Comparison of ENCODE assay signal across 8 mouse cellular contexts in the genomic region with DNA sequence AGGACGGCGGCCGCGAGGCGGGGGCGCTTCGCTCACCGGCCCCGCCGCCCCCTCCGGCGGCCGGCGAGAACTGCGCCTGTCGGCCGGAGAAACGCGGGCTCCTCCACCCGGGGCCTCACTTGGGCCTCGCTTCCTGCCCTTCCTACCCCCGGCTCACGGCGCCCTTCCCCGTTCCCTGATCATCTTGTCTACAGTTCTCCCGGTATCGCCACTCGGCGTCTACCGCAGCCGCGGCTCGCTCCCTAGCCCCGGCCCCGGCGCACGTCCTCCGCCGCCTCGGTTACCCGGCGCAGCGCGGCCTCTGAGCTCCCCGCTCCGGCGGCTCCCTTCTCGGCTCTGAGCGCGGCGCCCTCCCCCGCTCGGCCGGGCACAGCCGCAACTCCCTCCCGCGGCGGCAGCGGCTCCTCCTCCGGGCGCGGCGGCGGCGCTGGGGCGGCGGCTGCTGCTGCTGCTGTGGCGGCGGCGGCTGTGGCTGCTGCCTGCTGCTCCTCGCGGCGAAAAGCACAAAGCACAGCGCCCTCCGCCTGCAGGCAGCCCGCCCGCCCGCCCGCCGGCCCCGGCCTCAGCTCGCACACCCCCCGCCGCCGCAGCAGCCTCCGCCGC. TPM values are rescaled to one million over a fixed set of nuclear protein-coding genes. Genes with fewer than 3 reads are reported as not detected.
DNase-seq lines count a peak whose midpoint lies in the region; ATAC-seq and TF ChIP-seq lines count a peak whose summit lies in the region.

No protein-coding gene starts in this region.

- peak; percentile 33 for ATAC-seq in forebrain, postnatal 0 days
- peak; percentile 3 for ATAC-seq in hindbrain, embryonic 16.5 days
- no peak for ATAC-seq in limb, embryonic 15.5 days (ENCODE audit: insufficient number of reproducible peaks, low FRiP score, low TSS enrichment, low read depth)
- ATAC-seq in midbrain, embryonic 15.5 days (replicated peaks) = peak; percentile 7
- peak; percentile 0; the same call in 1 of the 2 replicates for ATAC-seq in stomach, embryonic 15.5 days (ENCODE audit: insufficient read depth, low FRiP score, low read depth)

- H3K27me3 ChIP-seq in forebrain, postnatal 0 days (ENCODE audit: insufficient read depth, low read length) = no peaks in the 10 kb centered on the region
- H3K27me3 ChIP-seq in hindbrain, embryonic 16.5 days (replicated peaks; ENCODE audit: control insufficient read depth, insufficient read depth, low read length) = no peaks in the 10 kb centered on the region
- no peaks in the 10 kb centered on the region for H3K27me3 ChIP-seq in limb, embryonic 15.5 days
- no peaks in the 10 kb centered on the region for H3K27me3 ChIP-seq in midbrain, embryonic 15.5 days (replicated peaks)
- H3K27me3 ChIP-seq in stomach, embryonic 15.5 days (replicated peaks) = no peaks in the 10 kb centered on the region

- peak overlapping the region; percentile 95 for H3K4me3 ChIP-seq in forebrain, postnatal 0 days (ENCODE audit: low read depth, low read length)
- H3K4me3 ChIP-seq in hindbrain, embryonic 16.5 days (ENCODE audit: low read length) = peak overlapping the region; percentile 79
- H3K4me3 ChIP-seq in limb, embryonic 15.5 days = peak overlapping the region; percentile 99
- peak overlapping the region; percentile 67 for H3K4me3 ChIP-seq in midbrain, embryonic 15.5 days
- H3K4me3 ChIP-seq in stomach, embryonic 15.5 days (replicated peaks) = peak overlapping the region; percentile 97

- peak; percentile 65 for DNase-seq in cerebellum, adult 11 months
- DNase-seq in cerebellum, adult 11-12 months = no peak
- peak; percentile 56 for DNase-seq in c-Kit-negative CD71-positive TER-119-positive erythroid progenitor cells, embryonic 14.5 days (ENCODE audit: low read depth, low spot score)
- DNase-seq in forebrain, postnatal 0 days = peak; percentile 63

- H3K9me3 ChIP-seq in forebrain, postnatal 0 days (ENCODE audit: low read length) = no peaks in the 10 kb centered on the region
- H3K9me3 ChIP-seq in hindbrain, embryonic 16.5 days (ENCODE audit: control insufficient read depth, low read length) = no peaks in the 10 kb centered on the region
- no peaks in the 10 kb centered on the region for H3K9me3 ChIP-seq in limb, embryonic 15.5 days
- no peaks in the 10 kb centered on the region for H3K9me3 ChIP-seq in midbrain, embryonic 15.5 days
- H3K9me3 ChIP-seq in stomach, embryonic 15.5 days = no peaks in the 10 kb centered on the region

- H3K4me1 ChIP-seq in forebrain, postnatal 0 days (ENCODE audit: insufficient read depth) = peaks cover 9% of the 10 kb centered on the region; the same call in 1 of the 2 replicates
- peaks cover 23% of the 10 kb centered on the region for H3K4me1 ChIP-seq in hindbrain, embryonic 16.5 days (ENCODE audit: control insufficient read depth, insufficient read depth, low read depth, low read length)
- peaks cover 25% of the 10 kb centered on the region for H3K4me1 ChIP-seq in limb, embryonic 15.5 days
- peaks cover 28% of the 10 kb centered on the region for H3K4me1 ChIP-seq in midbrain, embryonic 15.5 days
- H3K4me1 ChIP-seq in stomach, embryonic 15.5 days = peaks cover 19% of the 10 kb centered on the region

- peak overlapping the region; percentile 99 for H3K9ac ChIP-seq in forebrain, postnatal 0 days
- peak overlapping the region; percentile 99 for H3K9ac ChIP-seq in hindbrain, embryonic 16.5 days (ENCODE audit: low read depth, low read length)
- peak overlapping the region; percentile 99 for H3K9ac ChIP-seq in limb, embryonic 15.5 days
- H3K9ac ChIP-seq in midbrain, embryonic 15.5 days = peak overlapping the region; percentile 86
- H3K9ac ChIP-seq in stomach, embryonic 15.5 days = peak overlapping the region; percentile 100

- peak; percentile 15; the same call in 1 of the 2 replicates for TF ChIP-seq CTCF in forebrain, postnatal 0 days (IDR thresholded peaks at IDR 0.05; ENCODE audit: low read depth)

- peaks cover 32% of the 10 kb centered on the region for H3K36me3 ChIP-seq in forebrain, postnatal 0 days (ENCODE audit: insufficient read depth)
- peaks cover 17% of the 10 kb centered on the region for H3K36me3 ChIP-seq in hindbrain, embryonic 16.5 days (ENCODE audit: control insufficient read depth, insufficient read depth, low read length)
- peaks cover 32% of the 10 kb centered on the region for H3K36me3 ChIP-seq in limb, embryonic 15.5 days
- H3K36me3 ChIP-seq in midbrain, embryonic 15.5 days (replicated peaks) = peaks cover 20% of the 10 kb centered on the region; the same call in 1 of the 2 replicates
- peaks cover 16% of the 10 kb centered on the region for H3K36me3 ChIP-seq in stomach, embryonic 15.5 days

- peak overlapping the region; percentile 99 for H3K27ac ChIP-seq in forebrain, postnatal 0 days (ENCODE audit: low read depth, low read length)
- peak overlapping the region; percentile 98 for H3K27ac ChIP-seq in hindbrain, embryonic 16.5 days (ENCODE audit: low read depth, low read length)
- peak overlapping the region; percentile 99 for H3K27ac ChIP-seq in limb, embryonic 15.5 days
- peak overlapping the region; percentile 98 for H3K27ac ChIP-seq in midbrain, embryonic 15.5 days
- peak overlapping the region; percentile 99 for H3K27ac ChIP-seq in stomach, embryonic 15.5 days

- H3K4me2 ChIP-seq in forebrain, postnatal 0 days (ENCODE audit: low read depth) = peak overlapping the region; percentile 86
- peak overlapping the region; percentile 91 for H3K4me2 ChIP-seq in hindbrain, embryonic 16.5 days (ENCODE audit: low read length)
- peak overlapping the region; percentile 73 for H3K4me2 ChIP-seq in limb, embryonic 15.5 days
- peak overlapping the region; percentile 89 for H3K4me2 ChIP-seq in midbrain, embryonic 15.5 days
- peak overlapping the region; percentile 92 for H3K4me2 ChIP-seq in stomach, embryonic 15.5 days

- WGBS in forebrain, postnatal 0 days = 2% methylated on average over 48 of the region's 87 CpGs
- WGBS in hindbrain, embryonic 16.5 days = 1% methylated on average over 76 of the region's 87 CpGs
- 0% methylated on average over 53 of the region's 87 CpGs for WGBS in limb, embryonic 15.5 days
- under 1% methylated on average over 62 of the region's 87 CpGs for WGBS in midbrain, embryonic 15.5 days
- under 1% methylated on average over 56 of the region's 87 CpGs for WGBS in stomach, embryonic 15.5 days

RNA-seq across cellular contexts. Expression of a gene that starts 2.1 kb away (rescaled TPM):
- 94.3 and 109 TPM in 2 replicates for total RNA-seq in forebrain, postnatal 0 days (2014; rRNA removed)
- 73.2 and 78.7 TPM in 2 replicates for polyA plus RNA-seq in forebrain, postnatal 0 days (2015; fragmentation: Nextera tagmentation; extraction: Ambion mirVana)
- 70.4 and 76.8 TPM in 2 replicates for polyA plus RNA-seq in hindbrain, embryonic 16.5 days (2015; fragmentation: Nextera tagmentation; extraction: Ambion mirVana)
- 76.0 and 85.7 TPM in 2 replicates for polyA plus RNA-seq in limb, embryonic 15.5 days (2015; fragmentation: Nextera tagmentation; extraction: Ambion mirVana)
- polyA plus RNA-seq in midbrain, embryonic 15.5 days (2015; fragmentation: Nextera tagmentation; extraction: Ambion mirVana) = 82.8 and 83.9 TPM in 2 replicates
- polyA plus RNA-seq in stomach, embryonic 15.5 days (2015; fragmentation: Nextera tagmentation; extraction: Ambion mirVana) = 82.7 and 83.0 TPM in 2 replicates

RNA-seq across cellular contexts. Expression of a gene that starts 21.0 kb away (rescaled TPM):
- 162 and 167 TPM in 2 replicates for total RNA-seq in forebrain, postnatal 0 days (2014; rRNA removed)
- 24.3 and 26.2 TPM in 2 replicates for polyA plus RNA-seq in forebrain, postnatal 0 days (2015; fragmentation: Nextera tagmentation; extraction: Ambion mirVana)
- polyA plus RNA-seq in hindbrain, embryonic 16.5 days (2015; fragmentation: Nextera tagmentation; extraction: Ambion mirVana) = 26.6 and 29.2 TPM in 2 replicates
- 15.0 and 18.0 TPM in 2 replicates for polyA plus RNA-seq in limb, embryonic 15.5 days (2015; fragmentation: Nextera tagmentation; extraction: Ambion mirVana)
- 31.6 and 31.8 TPM in 2 replicates for polyA plus RNA-seq in midbrain, embryonic 15.5 days (2015; fragmentation: Nextera tagmentation; extraction: Ambion mirVana)
- polyA plus RNA-seq in stomach, embryonic 15.5 days (2015; fragmentation: Nextera tagmentation; extraction: Ambion mirVana) = 14.5 and 14.8 TPM in 2 replicates

RNA-seq across cellular contexts. Expression of a gene that starts 32.7 kb away (rescaled TPM):
- total RNA-seq in forebrain, postnatal 0 days (2014; rRNA removed) = 72.5 and 77.4 TPM in 2 replicates
- polyA plus RNA-seq in forebrain, postnatal 0 days (2015; fragmentation: Nextera tagmentation; extraction: Ambion mirVana) = 63.0 and 67.0 TPM in 2 replicates
- 81.6 and 85.0 TPM in 2 replicates for polyA plus RNA-seq in hindbrain, embryonic 16.5 days (2015; fragmentation: Nextera tagmentation; extraction: Ambion mirVana)
- 53.4 and 53.9 TPM in 2 replicates for polyA plus RNA-seq in limb, embryonic 15.5 days (2015; fragmentation: Nextera tagmentation; extraction: Ambion mirVana)
- 82.3 and 84.4 TPM in 2 replicates for polyA plus RNA-seq in midbrain, embryonic 15.5 days (2015; fragmentation: Nextera tagmentation; extraction: Ambion mirVana)
- polyA plus RNA-seq in stomach, embryonic 15.5 days (2015; fragmentation: Nextera tagmentation; extraction: Ambion mirVana) = 47.8 and 51.9 TPM in 2 replicates

RNA-seq across cellular contexts. Expression of a gene that starts 48.6 kb away (rescaled TPM):
- total RNA-seq in forebrain, postnatal 0 days (2014; rRNA removed) = 0.24 and 1.2 TPM in 2 replicates
- 0.50 and 0.68 TPM in 2 replicates for polyA plus RNA-seq in forebrain, postnatal 0 days (2015; fragmentation: Nextera tagmentation; extraction: Ambion mirVana)
- polyA plus RNA-seq in hindbrain, embryonic 16.5 days (2015; fragmentation: Nextera tagmentation; extraction: Ambion mirVana) = 1.4 and 3.2 TPM in 2 replicates
- 5.9 and 10.4 TPM in 2 replicates for polyA plus RNA-seq in limb, embryonic 15.5 days (2015; fragmentation: Nextera tagmentation; extraction: Ambion mirVana)
- polyA plus RNA-seq in midbrain, embryonic 15.5 days (2015; fragmentation: Nextera tagmentation; extraction: Ambion mirVana) = 2.9 and 3.8 TPM in 2 replicates
- polyA plus RNA-seq in stomach, embryonic 15.5 days (2015; fragmentation: Nextera tagmentation; extraction: Ambion mirVana) = 31.8 and 68.8 TPM in 2 replicates

RNA-seq across cellular contexts. Expression of a gene that starts 48.9 kb away (rescaled TPM):
- total RNA-seq in forebrain, postnatal 0 days (2014; rRNA removed) = 0.54 and 1.4 TPM in 2 replicates
- 0.11 TPM in 1 of 2 replicates, not detected in the other for polyA plus RNA-seq in forebrain, postnatal 0 days (2015; fragmentation: Nextera tagmentation; extraction: Ambion mirVana)
- polyA plus RNA-seq in hindbrain, embryonic 16.5 days (2015; fragmentation: Nextera tagmentation; extraction: Ambion mirVana) = 0.09 and 0.11 TPM in 2 replicates
- 0.20 and 0.24 TPM in 2 replicates for polyA plus RNA-seq in limb, embryonic 15.5 days (2015; fragmentation: Nextera tagmentation; extraction: Ambion mirVana)
- polyA plus RNA-seq in midbrain, embryonic 15.5 days (2015; fragmentation: Nextera tagmentation; extraction: Ambion mirVana) = 0.05 TPM in 1 of 2 replicates, not detected in the other
- 0.09 TPM in 1 of 2 replicates, not detected in the other for polyA plus RNA-seq in stomach, embryonic 15.5 days (2015; fragmentation: Nextera tagmentation; extraction: Ambion mirVana)
